Mouse (Mus musculus) layer of hippocampus, adult 2 months (tissue): ENCODE results near the gene Tifa. TPM values are rescaled to one million over a fixed set of nuclear protein-coding genes. Genes with fewer than 3 reads are reported as not detected.
A peak's percentile ranks its signal among the peaks of the same experiment; 100 is the strongest.

Source experiments
- DNase-seq, 2 experiments: peaks; one replicate each; pipeline ENCODE4 v3.0.0; 2022; ENCODE audit warnings: low spot score in 2 of 2
- H3K27ac ChIP-seq: fragments of 200-600 bp; 2 replicates; pipeline ENCODE4 v1.8.1; 2022
- H3K4me3 ChIP-seq: fragments of 200-600 bp; 2 replicates; pipeline ENCODE4 v1.8.1; 2022; ENCODE audit warnings: mild to moderate bottlenecking
- CTCF ChIP-seq: fragments of 200-600 bp; conservative IDR thresholded peaks from 2 replicates; pipeline ENCODE4 v1.8.1; 2022; ENCODE audit warnings: antibody characterized with exemption, mild to moderate bottlenecking, moderate library complexity
- long read RNA-seq, 2 experiments: library from polyadenylated mRNA; stranded (forward); transcript quantifications; one replicate each; pipeline ENCODE4 v2.0.0; 2021; ENCODE audit warnings: borderline mapping rate in 2 of 2
- total RNA-seq, 2 experiments: library from RNA; stranded (reverse); gene quantifications; 2 replicates each; pipeline ENCODE4 v1.2.3; 2021

The Tifa gene
- total RNA-seq = 1 to 10 TPM; 6.2 to 6.9 TPM
- long read RNA-seq, experiment 1, transcript Tifa-201 (3 exons, 2,245 nt) = major isoform, 5 of 9 reads
- long read RNA-seq, experiment 1, partial matches to known transcripts = 0 of 9 reads
- long read RNA-seq, experiment 1, other reads (novel, unspliced or antisense) = 4 of 9 reads
- long read RNA-seq, experiment 2, transcript Tifa-201 (3 exons, 2,245 nt) = major isoform, 10 of 17 reads
- long read RNA-seq, experiment 2, partial matches to known transcripts = 0 of 17 reads
- long read RNA-seq, experiment 2, other reads (novel, unspliced or antisense) = 4 of 17 reads

GRCm38 (mm10) chr3:127789500-127790191 lies at the start of gene Tifa:
Gene Tifa (plus strand): TSS chr3:127789805.
- Histone ChIP-seq H3K4me3 (peak within 1 kb of the TSS; percentile 57), H3K27ac (peak within 1 kb of the TSS; percentile 81)
- peak; percentile 19; the same call in 1 of the 2 replicates for TF ChIP-seq CTCF
- DNase-seq = peak; percentile 23 to 32

- no peak for DNase-seq
- TF ChIP-seq CTCF = peak; percentile 57
- H3K4me3 ChIP-seq = no peak overlapping the region
- H3K27ac ChIP-seq = no peak overlapping the region
These were observed 48.1 kb upstream of the Tifa start for GRCm38 (mm10) chr3:127741473-127741872.

GRCm38 (mm10) chr3:127743614-127744365 lies 45.8 kb upstream of the Tifa start:
- TF ChIP-seq CTCF = no peak
- Histone ChIP-seq H3K27ac (no peak overlapping the region), H3K4me3 (no peak overlapping the region)
- no peak for DNase-seq

- DNase-seq = no peak
- H3K4me3 ChIP-seq = no peak overlapping the region
- no peak overlapping the region for H3K27ac ChIP-seq
- TF ChIP-seq CTCF = no peak
These were observed 44.1 kb upstream of the Tifa start for GRCm38 (mm10) chr3:127745504-127745903.

GRCm38 (mm10) chr3:127745911-127746640 lies 43.5 kb upstream of the Tifa start:
- H3K27ac ChIP-seq = no peak overlapping the region
- DNase-seq = no peak
- TF ChIP-seq CTCF = no peak
- H3K4me3 ChIP-seq = no peak overlapping the region

- TF ChIP-seq CTCF = no peak
- Histone ChIP-seq H3K27ac (no peak overlapping the region), H3K4me3 (no peak overlapping the region)
- no peak for DNase-seq
These were observed 41.0 kb upstream of the Tifa start for GRCm38 (mm10) chr3:127748644-127749043.

- Histone ChIP-seq H3K27ac (no peak overlapping the region), H3K4me3 (peak overlapping the region; percentile 19; the same call in 1 of the 2 replicates)
- no peak for TF ChIP-seq CTCF
- DNase-seq = no peak
These were observed 40.3 kb upstream of the Tifa start for GRCm38 (mm10) chr3:127749266-127749665.

GRCm38 (mm10) chr3:127749981-127750562 lies 39.5 kb upstream of the Tifa start:
- H3K4me3 ChIP-seq = no peak overlapping the region
- no peak for DNase-seq
- H3K27ac ChIP-seq = no peak overlapping the region
- TF ChIP-seq CTCF = no peak

- Histone ChIP-seq H3K27ac (no peak overlapping the region), H3K4me3 (no peak overlapping the region)
- DNase-seq = no peak
- TF ChIP-seq CTCF = no peak
These were observed 33.1 kb upstream of the Tifa start for GRCm38 (mm10) chr3:127756458-127756857.

- H3K4me3 ChIP-seq = no peak overlapping the region
- no peak overlapping the region for H3K27ac ChIP-seq
- no peak for DNase-seq
- no peak for TF ChIP-seq CTCF
These were observed 31.7 kb upstream of the Tifa start for GRCm38 (mm10) chr3:127757886-127758301.

GRCm38 (mm10) chr3:127758806-127759205 lies 30.8 kb upstream of the Tifa start:
- no peak for TF ChIP-seq CTCF
- Histone ChIP-seq H3K27ac (no peak overlapping the region), H3K4me3 (no peak overlapping the region)
- DNase-seq = no peak

GRCm38 (mm10) chr3:127759212-127759611 lies 30.4 kb upstream of the Tifa start:
- Histone ChIP-seq H3K27ac (no peak overlapping the region), H3K4me3 (no peak overlapping the region)
- peak; percentile 78 for TF ChIP-seq CTCF
- peak; percentile 46 to 65 for DNase-seq
